Mouse (Mus musculus) heart, embryonic 12.5 days (tissue): ENCODE measurements around the gene 1700001P01Rik. TPM values are rescaled to one million over a fixed set of nuclear protein-coding genes. Genes with fewer than 3 reads are reported as not detected.
A peak's percentile ranks its signal among the peaks of the same experiment; 100 is the strongest.

Source experiments
- ATAC-seq: fragments of 200-750 bp; cut with Nextera tagmentation; 2 replicates; pipeline ENCODE4 v1.8.0; 2017; ENCODE audit warnings: moderate TSS enrichment, moderate library complexity; ENCODE audit not compliant: insufficient number of reproducible peaks, low FRiP score
- H3K27ac ChIP-seq: fragments of 300-500 bp; sonication (generic); 2 replicates; pipeline ENCODE4 v1.5.1; 2016; ENCODE audit warnings: mild to moderate bottlenecking, moderate library complexity; ENCODE audit not compliant: poor library complexity, severe bottlenecking
- H3K27me3 ChIP-seq: fragments of 300-500 bp; sonication (generic); replicated peaks from 2 replicates; pipeline ENCODE4 v1.6.1; 2016; ENCODE audit warnings: mild to moderate bottlenecking, moderate library complexity
- H3K36me3 ChIP-seq: fragments of 300-500 bp; sonication (generic); 2 replicates; pipeline ENCODE4 v1.6.1; 2016; ENCODE audit warnings: mild to moderate bottlenecking, moderate library complexity
- H3K4me1 ChIP-seq: fragments of 300-500 bp; sonication (generic); replicated peaks from 2 replicates; pipeline ENCODE4 v1.6.1; 2016; ENCODE audit warnings: mild to moderate bottlenecking
- H3K4me2 ChIP-seq: fragments of 300-500 bp; sonication (generic); 2 replicates; pipeline ENCODE4 v1.6.1; 2016; ENCODE audit warnings: mild to moderate bottlenecking, moderate library complexity
- H3K4me3 ChIP-seq: fragments of 300-500 bp; sonication (generic); 2 replicates; pipeline ENCODE4 v1.5.1; 2016; ENCODE audit warnings: mild to moderate bottlenecking
- H3K9ac ChIP-seq: fragments of 300-500 bp; sonication (generic); 2 replicates; pipeline ENCODE4 v1.6.1; 2016; ENCODE audit warnings: mild to moderate bottlenecking, moderate library complexity
- H3K9me3 ChIP-seq: fragments of 300-500 bp; sonication (generic); replicated peaks from 2 replicates; pipeline ENCODE4 v1.6.1; 2016; ENCODE audit warnings: mild to moderate bottlenecking, moderate library complexity
- WGBS: fragments of 180-500 bp; shearing (Covaris S2); methylation state at CpG from one replicate; pipeline ENCODE4 v1.1.7; 2016; 5-methylcytosine and 5-hydroxymethylcytosine counted together
- polyA plus RNA-seq: library from polyadenylated mRNA; unstranded; fragments of >200 nt; fragmentation: Nextera tagmentation; extraction: Ambion mirVana; gene quantifications from 2 replicates; pipeline ENCODE4 v1.2.1, GENCODE M21; 2016

Gene 1700001P01Rik
- polyA plus RNA-seq, 1 experiment from 2014 or later, result not detected

DNA sequence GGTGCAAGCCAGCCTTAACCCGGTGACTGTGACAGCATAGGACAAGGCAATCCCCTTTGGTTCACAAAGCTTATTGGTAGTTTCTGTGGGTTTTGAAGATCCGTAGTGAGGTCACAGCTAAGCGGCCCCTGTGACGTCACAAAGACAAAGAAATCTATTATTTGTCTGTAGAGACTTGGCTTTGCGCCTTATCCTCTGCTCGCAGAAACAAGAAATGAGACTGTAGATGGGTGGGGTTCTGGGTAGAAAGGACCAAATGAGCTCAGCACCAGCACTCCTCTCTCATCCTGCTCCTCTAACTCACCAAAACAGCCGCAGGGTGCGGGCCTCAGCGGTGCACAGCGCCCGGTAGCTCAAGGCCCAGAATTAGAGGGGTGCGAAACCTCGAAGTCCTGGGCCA, 532 bp downstream of the 1700001P01Rik start:
- Histone ChIP-seq H3K27ac (no peak overlapping the region), H3K9ac (no peak overlapping the region), H3K9me3 (no peaks in the 10 kb centered on the region), H3K4me3 (no peak overlapping the region), H3K4me2 (no peak overlapping the region), H3K36me3 (peaks cover 45% of the 10 kb centered on the region), H3K4me1 (peaks cover 9% of the 10 kb centered on the region), H3K27me3 (no peaks in the 10 kb centered on the region)
- WGBS, result 78% methylated on average over 13 of the region's 13 CpGs
- ATAC-seq, result no peak

GRCm38 (mm10) chr11:97771410-97771809, 4.3 kb downstream of the 1700001P01Rik start:
- no peak for ATAC-seq
- Histone ChIP-seq H3K4me3 (no peak overlapping the region), H3K4me2 (no peak overlapping the region), H3K36me3 (peaks cover 9% of the 10 kb centered on the region), H3K27me3 (no peaks in the 10 kb centered on the region), H3K9ac (no peak overlapping the region), H3K9me3 (no peaks in the 10 kb centered on the region), H3K4me1 (no peaks in the 10 kb centered on the region), H3K27ac (no peak overlapping the region)
- 72% methylated on average over 14 of the region's 14 CpGs for WGBS

DNA sequence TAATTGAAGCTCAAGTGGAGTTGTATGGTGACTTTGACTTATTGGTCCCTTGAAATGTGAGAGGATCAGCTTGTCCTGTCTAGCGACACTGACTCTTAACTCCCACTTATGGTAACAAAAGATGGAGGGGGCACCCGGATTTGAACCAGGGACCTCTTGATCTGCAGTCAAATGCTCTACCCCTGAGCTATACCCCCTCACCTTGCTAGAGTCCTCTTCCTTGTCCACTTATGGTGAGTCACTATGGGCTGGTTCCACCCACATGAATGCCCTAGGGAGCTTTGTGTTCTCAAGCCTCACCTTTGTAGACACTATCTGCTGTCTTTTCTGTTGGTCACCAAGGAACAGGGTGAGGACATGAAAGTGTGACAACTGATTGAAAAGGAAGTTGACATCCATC, 6.0 kb downstream of the 1700001P01Rik start:
- Histone ChIP-seq H3K4me2 (no peak overlapping the region), H3K4me1 (peaks cover 12% of the 10 kb centered on the region), H3K36me3 (no peaks in the 10 kb centered on the region), H3K9me3 (no peaks in the 10 kb centered on the region), H3K27me3 (no peaks in the 10 kb centered on the region), H3K27ac (no peak overlapping the region), H3K9ac (no peak overlapping the region), H3K4me3 (no peak overlapping the region)
- 34% methylated on average over 2 of the region's 2 CpGs for WGBS
- no peak for ATAC-seq

DNA sequence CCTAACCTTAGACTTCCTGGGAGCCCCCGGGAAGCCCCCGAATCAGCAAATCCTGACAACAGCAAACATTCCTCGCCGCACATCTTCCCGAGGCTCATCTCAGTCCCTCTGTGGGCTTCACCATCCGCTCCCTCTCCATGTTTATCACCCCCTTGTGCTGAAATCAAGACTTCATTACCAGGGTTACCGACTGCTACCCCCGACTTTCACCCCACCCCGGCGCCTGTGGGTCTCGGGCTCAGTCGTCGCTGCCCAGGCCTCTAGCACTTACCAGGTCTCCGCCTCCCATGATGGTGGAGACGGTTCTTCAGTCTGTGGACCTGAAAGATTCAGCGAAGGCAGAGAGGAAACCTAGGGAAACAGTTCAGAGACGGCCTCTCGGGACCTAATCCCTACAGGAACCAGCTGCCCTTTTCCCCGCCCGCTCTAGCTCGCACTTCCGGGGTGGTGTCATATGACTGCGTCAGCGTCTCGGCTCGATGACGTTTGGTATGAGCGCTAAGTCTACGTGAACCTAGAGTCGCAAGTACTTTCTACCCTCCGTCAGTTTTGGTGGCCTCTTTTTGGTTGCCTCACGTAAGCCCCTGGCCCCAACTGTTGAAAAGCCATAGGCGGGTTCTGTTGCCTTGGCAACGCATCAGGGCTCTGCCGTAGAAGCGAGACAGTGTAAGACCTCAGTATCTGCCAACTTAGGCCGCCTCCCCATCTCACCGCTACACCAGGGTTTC, 9.4 kb downstream of the 1700001P01Rik start, which contains the start of gene Cwc25:
TSS of gene Cwc25 (minus strand) at position 403 of the 728 bp plus-strand sequence.
- WGBS, result under 1% methylated on average over 38 of the region's 38 CpGs
- Histone ChIP-seq H3K9me3 (no peaks in the 10 kb centered on the region), H3K4me2 (peak within 1 kb of the TSS; percentile 85), H3K4me3 (peak within 1 kb of the TSS; percentile 85), H3K36me3 (peaks cover 31% of the 10 kb centered on the region), H3K27me3 (no peaks in the 10 kb centered on the region), H3K4me1 (peaks cover 17% of the 10 kb centered on the region), H3K27ac (peak within 1 kb of the TSS; percentile 82), H3K9ac (peak within 1 kb of the TSS; percentile 88)
- ATAC-seq, result peak; percentile 93

GRCm38 (mm10) chr11:97761638-97762037, 14.1 kb downstream of the 1700001P01Rik start:
- H3K27ac ChIP-seq, result no peak overlapping the region
- H3K27me3 ChIP-seq, result no peaks in the 10 kb centered on the region
- H3K9ac ChIP-seq, result no peak overlapping the region
- peaks cover 74% of the 10 kb centered on the region for H3K36me3 ChIP-seq
- H3K4me1 ChIP-seq, result peaks cover 21% of the 10 kb centered on the region
- ATAC-seq, result no peak
- no peak overlapping the region for H3K4me2 ChIP-seq
- H3K4me3 ChIP-seq, result no peak overlapping the region
- H3K9me3 ChIP-seq, result no peaks in the 10 kb centered on the region

DNA sequence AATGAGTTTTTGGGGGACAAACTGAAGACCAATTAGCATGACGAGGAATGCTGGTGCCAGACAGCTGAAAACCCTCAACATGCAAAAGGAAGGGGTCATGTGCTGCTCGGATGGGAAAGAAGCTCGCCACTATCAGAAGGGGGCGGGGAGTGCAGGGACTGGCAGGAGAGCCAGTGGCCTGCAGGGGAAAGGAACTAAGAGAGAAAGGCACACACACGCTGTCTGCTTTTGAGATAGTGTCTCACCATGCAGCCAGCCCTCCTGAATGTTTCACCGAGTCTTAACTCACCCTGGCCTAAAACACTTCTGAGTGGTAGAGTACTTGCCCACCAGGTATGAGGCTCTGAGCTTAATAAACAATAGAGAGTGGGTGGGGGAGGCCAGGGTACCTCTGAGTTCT, 16.8 kb downstream of the 1700001P01Rik start:
- Histone ChIP-seq H3K4me2 (no peak overlapping the region), H3K36me3 (peaks cover 85% of the 10 kb centered on the region), H3K9me3 (no peaks in the 10 kb centered on the region), H3K4me3 (no peak overlapping the region), H3K27me3 (no peaks in the 10 kb centered on the region), H3K4me1 (0 out of 2 replicates have a peak, but pooled peaks cover 4% of the 10 kb centered on the region), H3K27ac (no peak overlapping the region), H3K9ac (no peak overlapping the region)
- WGBS, result 66% methylated on average over 6 of the region's 6 CpGs
- no peak for ATAC-seq

- ATAC-seq, result no peak
- 90% methylated on average over 1 of the region's 1 CpGs for WGBS
- no peak overlapping the region for H3K27ac ChIP-seq
- no peak overlapping the region for H3K9ac ChIP-seq
- 0 out of 2 replicates have a peak, but pooled peaks cover 4% of the 10 kb centered on the region for H3K4me1 ChIP-seq
- peaks cover 87% of the 10 kb centered on the region for H3K36me3 ChIP-seq
- no peaks in the 10 kb centered on the region for H3K9me3 ChIP-seq
- H3K4me2 ChIP-seq, result no peak overlapping the region
- no peak overlapping the region for H3K4me3 ChIP-seq
- no peaks in the 10 kb centered on the region for H3K27me3 ChIP-seq
Measured at GRCm38 (mm10) chr11:97758125-97758524, 17.6 kb downstream of the 1700001P01Rik start.

DNA sequence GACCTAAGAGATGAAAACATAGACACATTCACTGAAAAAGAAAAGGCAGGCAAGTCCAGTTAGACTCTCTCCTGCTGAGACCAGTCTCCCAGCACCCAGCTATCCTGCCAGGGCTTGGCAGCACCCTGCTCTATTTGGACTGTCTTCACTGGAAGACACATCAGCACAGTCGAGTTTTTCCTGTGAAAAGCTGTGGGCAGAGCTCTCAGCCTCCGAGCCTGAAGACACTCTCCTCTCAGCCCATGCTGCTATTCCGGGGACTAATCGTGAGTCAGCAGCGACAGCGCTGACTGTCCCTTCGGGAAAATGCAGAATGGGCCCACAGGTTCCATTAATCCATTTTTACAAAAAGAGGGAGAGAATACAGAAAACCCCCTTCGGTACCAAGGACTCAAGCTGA, 22.4 kb downstream of the 1700001P01Rik start:
- H3K4me2 ChIP-seq, result no peak overlapping the region
- H3K4me1 ChIP-seq, result no peaks in the 10 kb centered on the region
- H3K36me3 ChIP-seq, result peaks cover 86% of the 10 kb centered on the region
- H3K4me3 ChIP-seq, result no peak overlapping the region
- H3K27ac ChIP-seq, result no peak overlapping the region
- 0 out of 2 replicates have a peak, but pooled peaks cover 4% of the 10 kb centered on the region for H3K9me3 ChIP-seq
- 93% methylated on average over 8 of the region's 8 CpGs for WGBS
- ATAC-seq, result no peak
- no peaks in the 10 kb centered on the region for H3K27me3 ChIP-seq
- H3K9ac ChIP-seq, result no peak overlapping the region

- Histone ChIP-seq H3K9me3 (0 out of 2 replicates have a peak, but pooled peaks cover 4% of the 10 kb centered on the region), H3K27ac (no peak overlapping the region), H3K4me2 (no peak overlapping the region), H3K4me3 (no peak overlapping the region), H3K9ac (no peak overlapping the region), H3K4me1 (peaks cover 4% of the 10 kb centered on the region), H3K27me3 (no peaks in the 10 kb centered on the region), H3K36me3 (peaks cover 70% of the 10 kb centered on the region)
- WGBS, result 91% methylated on average over 5 of the region's 5 CpGs
- no peak for ATAC-seq
Measured at GRCm38 (mm10) chr11:97748496-97748895, 27.2 kb downstream of the 1700001P01Rik start.

DNA sequence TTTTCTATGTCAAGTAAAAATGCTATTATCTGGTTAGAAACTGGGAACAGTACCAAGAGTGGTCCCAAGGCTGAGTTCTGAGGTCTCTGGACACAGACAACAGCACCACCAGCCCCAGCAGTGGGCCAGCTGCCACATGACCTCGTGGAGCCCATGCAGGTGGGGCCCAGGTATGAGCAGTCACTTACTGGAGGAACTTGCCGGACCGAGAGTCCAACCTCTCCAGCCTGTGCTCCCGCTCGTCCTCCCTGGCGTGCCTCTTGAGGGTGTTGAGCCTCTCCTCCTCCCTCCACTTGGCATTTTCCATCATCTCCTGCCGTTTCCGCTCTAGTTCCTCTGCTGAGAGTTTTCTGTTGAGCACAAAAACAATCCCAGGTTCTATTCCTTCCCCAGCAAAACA, 27.9 kb downstream of the 1700001P01Rik start:
- no peaks in the 10 kb centered on the region for H3K27me3 ChIP-seq
- no peak overlapping the region for H3K27ac ChIP-seq
- no peak overlapping the region for H3K9ac ChIP-seq
- no peak for ATAC-seq
- H3K4me3 ChIP-seq, result no peak overlapping the region
- WGBS, result 85% methylated on average over 8 of the region's 8 CpGs
- H3K4me1 ChIP-seq, result peaks cover 11% of the 10 kb centered on the region
- H3K9me3 ChIP-seq, result 0 out of 2 replicates have a peak, but pooled peaks cover 4% of the 10 kb centered on the region
- H3K4me2 ChIP-seq, result no peak overlapping the region
- peaks cover 63% of the 10 kb centered on the region for H3K36me3 ChIP-seq

GRCm38 (mm10) chr11:97745331-97745721, 30.4 kb downstream of the 1700001P01Rik start:
- 10% methylated on average over 13 of the region's 13 CpGs for WGBS
- peaks cover 20% of the 10 kb centered on the region for H3K4me1 ChIP-seq
- H3K9me3 ChIP-seq, result no peaks in the 10 kb centered on the region
- H3K4me3 ChIP-seq, result peak overlapping the region; percentile 93
- peaks cover 40% of the 10 kb centered on the region for H3K36me3 ChIP-seq
- no peaks in the 10 kb centered on the region for H3K27me3 ChIP-seq
- H3K27ac ChIP-seq, result peak overlapping the region; percentile 84; the same call in 1 of the 2 replicates
- H3K9ac ChIP-seq, result no peak overlapping the region
- H3K4me2 ChIP-seq, result peak overlapping the region; percentile 81
- ATAC-seq, result no peak
